Mouse (Mus musculus): ENCODE measurements around the gene AY074887. TPM values are rescaled to one million over a fixed set of nuclear protein-coding genes. Genes with fewer than 3 reads are reported as not detected.

Gene AY074887
- polyA plus RNA-seq, 1 experiment from 2014 or later = 1.3 TPM

Other genes starting within 250 kb of the AY074887 start
- 198 and 203 TPM in 2 replicates for gene Wdr61, start 216.5 kb downstream of the AY074887 start, polyA plus RNA-seq (2014; fragmentation: Nextera tagmentation; extraction: Ambion mirVana)
- gene Crabp1, start 186.2 kb downstream of the AY074887 start, polyA plus RNA-seq (2014; fragmentation: Nextera tagmentation; extraction: Ambion mirVana) = 37.0 and 40.0 TPM in 2 replicates
- 31.3 TPM in 2 replicates for gene Ireb2, start 87.2 kb downstream of the AY074887 start, polyA plus RNA-seq (2014; fragmentation: Nextera tagmentation; extraction: Ambion mirVana)
- gene Hykk, start 33.7 kb downstream of the AY074887 start, polyA plus RNA-seq (2014; fragmentation: Nextera tagmentation; extraction: Ambion mirVana) = 1.9 and 2.3 TPM in 2 replicates
- 326 and 329 TPM in 2 replicates for gene Psma4, start 208 bp downstream of the AY074887 start, polyA plus RNA-seq (2014; fragmentation: Nextera tagmentation; extraction: Ambion mirVana)
- 0.06 TPM in 1 of 2 replicates, not detected in the other for gene Chrna5, start 29.9 kb upstream of the AY074887 start, polyA plus RNA-seq (2014; fragmentation: Nextera tagmentation; extraction: Ambion mirVana)
- 0.16 and 0.18 TPM in 2 replicates for gene Chrna3, start 75.6 kb upstream of the AY074887 start, polyA plus RNA-seq (2014; fragmentation: Nextera tagmentation; extraction: Ambion mirVana)
- 0.12 and 0.14 TPM in 2 replicates for gene Chrnb4, start 97.8 kb upstream of the AY074887 start, polyA plus RNA-seq (2014; fragmentation: Nextera tagmentation; extraction: Ambion mirVana)
- 34.8 and 36.9 TPM in 2 replicates for gene Ube2q2, start 197.9 kb upstream of the AY074887 start, polyA plus RNA-seq (2014; fragmentation: Nextera tagmentation; extraction: Ambion mirVana)